Mouse (Mus musculus): Measurements from ENCODE around the gene Nemf. TPM values are rescaled to one million over a fixed set of nuclear protein-coding genes. Genes with fewer than 3 reads are reported as not detected.
"Not testable (repeated sequence)": the region's sequence is repeated elsewhere in the genome, so short reads cannot be mapped to it uniquely, and the experiment has no call there.

Gene Nemf
- total and polyA plus RNA-seq, 2 experiments from 2014 or later: 23.2 to 45.7 TPM

DNA sequence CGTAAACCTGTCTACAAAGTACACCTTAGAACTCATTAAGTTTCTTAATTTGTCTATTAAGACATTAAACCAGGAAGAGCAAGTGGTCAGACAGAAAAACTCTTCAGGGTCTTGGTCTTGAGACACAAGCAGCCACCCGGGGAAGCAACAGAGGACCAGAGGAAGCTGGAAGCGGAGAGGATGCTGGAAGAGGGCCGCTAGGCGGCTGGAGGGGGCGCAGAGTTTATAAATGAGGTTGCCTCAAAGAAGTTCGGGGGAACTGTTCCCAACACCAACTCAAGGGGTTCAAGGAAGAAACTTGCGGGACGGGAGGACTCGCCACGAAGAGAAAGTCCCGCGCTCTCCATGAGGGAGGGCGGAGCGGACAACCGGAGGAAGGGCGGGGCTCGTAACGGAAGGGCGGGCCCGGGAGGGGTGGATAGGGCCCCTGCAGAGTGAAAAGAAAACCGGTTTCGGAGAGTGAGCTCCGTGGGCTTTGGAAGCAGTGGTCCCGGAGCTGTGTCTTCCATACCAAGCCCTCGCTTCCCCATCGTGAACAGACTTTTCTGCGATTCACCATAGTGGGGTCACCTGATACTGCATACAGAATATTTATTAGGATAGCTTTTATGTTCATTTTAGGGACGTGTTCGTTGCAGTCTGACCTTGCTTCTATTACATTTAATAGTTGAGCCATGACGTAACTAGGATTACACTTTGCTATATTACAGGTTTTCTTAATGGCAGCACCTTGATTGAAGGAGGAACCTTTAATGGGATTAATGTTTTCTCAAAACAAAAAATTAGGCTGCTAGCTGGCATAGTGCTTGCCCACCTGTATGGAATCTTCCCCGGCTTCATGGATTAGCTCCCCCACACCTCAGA lies 7.2 kb upstream of the Nemf start:
- Histone ChIP-seq H3K9ac (replicated peaks; ENCODE audit: low read depth, low read length) (peak overlapping the region; percentile 52), H3K27ac (ENCODE audit: low read depth) (peak overlapping the region; percentile 67), H3K4me3 (ENCODE audit: low read depth, low read length) (peak overlapping the region; percentile 55), H3K27me3 (ENCODE audit: control insufficient read depth, insufficient read depth, low read length) (no peaks in the 10 kb centered on the region), H3K4me2 (ENCODE audit: low read depth, low read length) (peak overlapping the region; percentile 59), H3K4me1 (ENCODE audit: control insufficient read depth, insufficient read depth) (peaks cover 13% of the 10 kb centered on the region), H3K36me3 (replicated peaks; ENCODE audit: control insufficient read depth, insufficient read depth, low read length) (no peaks in the 10 kb centered on the region), H3K9me3 (replicated peaks; ENCODE audit: control insufficient read depth, low read length) (no peaks in the 10 kb centered on the region)
- ATAC-seq (ENCODE audit: insufficient read depth, low read depth) (peak; percentile 44; the same call in 1 of the 2 replicates), DNase-seq (ENCODE audit: low spot score) (peak; percentile 74)
- 4% methylated on average over 32 of the region's 32 CpGs for WGBS
- peak; percentile 61; the same call in 1 of the 2 replicates for TF ChIP-seq EP300 (IDR thresholded peaks at IDR 0.05; ENCODE audit: low read depth)
- TF ChIP-seq CTCF (IDR thresholded peaks at IDR 0.05; ENCODE audit: low read depth): peak; percentile 0; the same call in 1 of the 2 replicates

DNA sequence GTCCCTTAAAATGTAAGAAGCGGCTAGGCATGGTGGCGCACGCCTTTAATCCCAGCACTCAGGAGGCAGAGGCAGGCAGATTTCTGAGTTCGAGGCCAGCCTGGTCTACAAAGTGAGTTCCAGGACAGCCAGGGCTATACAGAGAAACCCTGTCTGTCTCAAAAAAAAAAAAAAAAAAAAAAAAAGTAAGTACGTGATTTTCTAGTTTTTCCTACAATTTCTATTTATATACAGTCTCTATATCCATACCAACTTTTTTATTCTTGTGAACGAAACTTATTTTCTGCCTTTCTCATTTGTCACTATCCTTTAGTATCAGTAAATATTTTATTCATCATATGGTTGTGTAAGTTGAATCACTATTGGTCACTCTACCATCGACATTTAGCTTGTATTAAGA lies 6.1 kb upstream of the Nemf start:
- 93% methylated on average over 6 of the region's 7 CpGs for WGBS
- H3K9me3 ChIP-seq (replicated peaks; ENCODE audit: control insufficient read depth, low read length); H3K9ac ChIP-seq (replicated peaks; ENCODE audit: low read depth, low read length); H3K4me2 ChIP-seq (ENCODE audit: low read depth, low read length); H3K27ac ChIP-seq (ENCODE audit: low read depth); H3K36me3 ChIP-seq (replicated peaks; ENCODE audit: control insufficient read depth, insufficient read depth, low read length); ATAC-seq (ENCODE audit: insufficient read depth, low read depth); H3K27me3 ChIP-seq (ENCODE audit: control insufficient read depth, insufficient read depth, low read length); H3K4me3 ChIP-seq (ENCODE audit: low read depth, low read length); DNase-seq (ENCODE audit: low spot score): not testable (repeated sequence)
- H3K4me1 ChIP-seq (ENCODE audit: control insufficient read depth, insufficient read depth): peaks cover 13% of the 10 kb centered on the region

DNA sequence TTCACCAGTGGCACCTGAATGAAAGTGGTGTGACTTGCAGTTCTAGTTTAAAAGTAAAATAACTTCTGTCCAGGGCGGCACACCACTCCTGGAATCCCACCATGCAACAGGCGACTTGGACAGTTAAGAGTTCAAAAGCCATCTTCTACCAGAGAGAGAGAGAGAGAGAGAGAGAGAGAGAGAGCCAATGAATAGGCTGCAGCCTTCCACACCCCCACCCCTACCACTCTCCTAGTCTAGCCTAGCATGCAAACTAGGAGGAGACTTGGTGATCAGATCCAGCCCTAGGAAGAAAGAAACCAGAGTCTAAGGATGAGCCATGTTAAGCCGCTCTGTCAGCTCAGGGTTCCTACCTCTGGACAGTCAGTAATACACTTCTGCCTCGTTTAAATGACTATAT lies 5.4 kb upstream of the Nemf start:
- Histone ChIP-seq H3K27ac (ENCODE audit: low read depth) (peak overlapping the region; percentile 91), H3K4me3 (ENCODE audit: low read depth, low read length) (no peak overlapping the region)

DNA sequence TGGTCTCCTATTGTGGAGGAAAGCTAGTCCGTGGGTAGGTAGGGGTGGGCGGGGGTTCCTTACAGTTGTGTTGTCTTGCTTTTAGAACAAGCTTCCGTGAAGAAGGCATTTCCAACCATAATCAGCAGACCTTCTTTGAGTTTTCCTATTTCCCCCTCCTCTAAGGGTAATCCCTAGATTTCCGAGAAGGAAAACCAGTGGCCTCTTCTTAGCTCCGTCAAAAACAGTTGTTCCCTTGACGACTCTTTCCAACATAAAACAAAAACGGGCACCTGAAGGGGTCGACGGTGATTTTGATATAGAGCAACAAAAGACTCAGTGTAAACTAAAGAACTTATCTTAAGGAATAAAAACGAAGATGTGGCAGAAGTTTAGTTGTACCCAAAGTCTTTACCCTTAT lies 5.0 kb upstream of the Nemf start:
- peak; percentile 29 for DNase-seq (ENCODE audit: low spot score)
- TF ChIP-seq EP300 (IDR thresholded peaks at IDR 0.05; ENCODE audit: low read depth): no peak
- Histone ChIP-seq H3K4me2 (ENCODE audit: low read depth, low read length) (peak overlapping the region; percentile 84), H3K4me3 (ENCODE audit: low read depth, low read length) (peak overlapping the region; percentile 60), H3K4me1 (ENCODE audit: control insufficient read depth, insufficient read depth) (peaks cover 13% of the 10 kb centered on the region), H3K9me3 (replicated peaks; ENCODE audit: control insufficient read depth, low read length) (no peaks in the 10 kb centered on the region), H3K9ac (replicated peaks; ENCODE audit: low read depth, low read length) (peak overlapping the region; percentile 60), H3K27ac (ENCODE audit: low read depth) (peak overlapping the region; percentile 91), H3K36me3 (replicated peaks; ENCODE audit: control insufficient read depth, insufficient read depth, low read length) (no peaks in the 10 kb centered on the region), H3K27me3 (ENCODE audit: control insufficient read depth, insufficient read depth, low read length) (no peaks in the 10 kb centered on the region)
- ATAC-seq (ENCODE audit: insufficient read depth, low read depth): no peak
- WGBS: 6% methylated on average over 10 of the region's 10 CpGs

More for the DNA sequence above, 5.4 kb upstream of the Nemf start:
- 30% methylated on average over 4 of the region's 4 CpGs for WGBS
- Histone ChIP-seq H3K27me3 (ENCODE audit: control insufficient read depth, insufficient read depth, low read length) (no peaks in the 10 kb centered on the region), H3K4me1 (ENCODE audit: control insufficient read depth, insufficient read depth) (peaks cover 13% of the 10 kb centered on the region), H3K9me3 (replicated peaks; ENCODE audit: control insufficient read depth, low read length) (no peaks in the 10 kb centered on the region), H3K36me3 (replicated peaks; ENCODE audit: control insufficient read depth, insufficient read depth, low read length) (no peaks in the 10 kb centered on the region), H3K4me2 (ENCODE audit: low read depth, low read length) (peak overlapping the region; percentile 84), H3K9ac (replicated peaks; ENCODE audit: low read depth, low read length) (no peak overlapping the region; the same call in 1 of the 2 replicates)
- DNase-seq (ENCODE audit: low spot score) (no peak), ATAC-seq (ENCODE audit: insufficient read depth, low read depth) (no peak)
- TF ChIP-seq EP300 (IDR thresholded peaks at IDR 0.05; ENCODE audit: low read depth) (no peak), CTCF (IDR thresholded peaks at IDR 0.05; ENCODE audit: low read depth) (no peak)

DNA sequence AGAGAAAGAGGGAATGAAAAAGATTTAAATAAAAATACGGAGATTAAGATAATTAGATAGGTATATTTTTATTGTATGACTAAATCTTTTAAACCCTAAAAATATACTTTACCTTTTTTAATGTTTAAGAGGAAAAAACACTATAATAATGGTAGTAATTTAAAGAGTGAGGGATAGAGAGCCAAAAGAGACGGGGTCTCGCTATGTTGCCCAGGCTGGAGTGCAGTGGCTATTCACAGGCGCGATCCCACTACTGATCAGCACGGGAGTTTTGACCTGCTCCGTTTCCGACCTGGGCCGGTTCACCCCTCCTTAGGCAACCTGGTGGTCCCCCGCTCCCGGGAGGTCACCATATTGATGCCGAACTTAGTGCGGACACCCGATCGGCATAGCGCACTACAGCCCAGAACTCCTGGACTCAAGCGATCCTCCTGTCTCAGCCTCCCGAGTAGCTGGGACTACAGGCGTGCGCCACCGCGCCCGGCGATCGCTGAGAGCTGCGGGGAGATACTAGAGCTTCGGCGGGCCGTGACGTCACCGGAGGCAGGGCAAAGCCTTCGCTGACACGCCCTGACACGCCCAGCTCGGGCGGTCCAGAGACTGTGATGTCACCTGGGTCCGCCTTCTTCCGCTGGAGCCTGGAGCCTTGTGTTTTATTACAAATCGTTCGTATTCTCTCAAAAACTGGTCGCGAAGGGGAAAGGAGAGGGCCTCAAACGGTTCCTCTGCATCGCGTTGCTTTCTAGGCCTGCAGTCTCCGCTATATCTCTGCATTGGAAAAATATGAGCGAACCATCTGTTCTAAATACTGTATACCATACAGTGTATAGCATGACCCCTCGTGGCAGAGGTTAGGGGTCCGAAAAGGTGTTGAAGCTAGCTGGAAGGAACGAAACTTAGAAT lies 4.3 kb upstream of the Nemf start:
- not testable (repeated sequence) for H3K27me3 ChIP-seq (ENCODE audit: control insufficient read depth, insufficient read depth, low read length)

More for the DNA sequence above, 4.3 kb upstream of the Nemf start:
- ATAC-seq (ENCODE audit: insufficient read depth, low read depth) (peak; percentile 93), DNase-seq (ENCODE audit: low spot score) (peak; percentile 96)
- Histone ChIP-seq H3K4me3 (ENCODE audit: low read depth, low read length) (peak overlapping the region; percentile 60), H3K9ac (replicated peaks; ENCODE audit: low read depth, low read length) (peak overlapping the region; percentile 60), H3K27ac (ENCODE audit: low read depth) (peak overlapping the region; percentile 91), H3K4me1 (ENCODE audit: control insufficient read depth, insufficient read depth) (peaks cover 13% of the 10 kb centered on the region), H3K4me2 (ENCODE audit: low read depth, low read length) (peak overlapping the region; percentile 84)
- TF ChIP-seq EP300 (IDR thresholded peaks at IDR 0.05; ENCODE audit: low read depth): peak; percentile 60; the same call in 1 of the 2 replicates
- not testable (repeated sequence) for H3K36me3 ChIP-seq (replicated peaks; ENCODE audit: control insufficient read depth, insufficient read depth, low read length); H3K9me3 ChIP-seq (replicated peaks; ENCODE audit: control insufficient read depth, low read length)
- under 1% methylated on average over 36 of the region's 50 CpGs for WGBS

Data from heart, postnatal 0 days (tissue).